Mouse (Mus musculus) layer of hippocampus, adult 2 months (tissue): ENCODE results near the gene Mtr. TPM values are rescaled to one million over a fixed set of nuclear protein-coding genes. Genes with fewer than 3 reads are reported as not detected.

Source experiments
- DNase-seq, 2 experiments: peaks; one replicate each; pipeline ENCODE4 v3.0.0; 2022; ENCODE audit warnings: low spot score in 2 of 2
- H3K27ac ChIP-seq: fragments of 200-600 bp; 2 replicates; pipeline ENCODE4 v1.8.1; 2022
- H3K4me3 ChIP-seq: fragments of 200-600 bp; 2 replicates; pipeline ENCODE4 v1.8.1; 2022; ENCODE audit warnings: mild to moderate bottlenecking
- CTCF ChIP-seq: fragments of 200-600 bp; conservative IDR thresholded peaks from 2 replicates; pipeline ENCODE4 v1.8.1; 2022; ENCODE audit warnings: antibody characterized with exemption, mild to moderate bottlenecking, moderate library complexity
- total RNA-seq, 2 experiments: library from RNA; stranded (reverse); gene quantifications; 2 replicates each; pipeline ENCODE4 v1.2.3; 2021

Mtr gene
- total RNA-seq, 2 experiments from 2014 or later: 18.2 to 20.6 TPM

DNA sequence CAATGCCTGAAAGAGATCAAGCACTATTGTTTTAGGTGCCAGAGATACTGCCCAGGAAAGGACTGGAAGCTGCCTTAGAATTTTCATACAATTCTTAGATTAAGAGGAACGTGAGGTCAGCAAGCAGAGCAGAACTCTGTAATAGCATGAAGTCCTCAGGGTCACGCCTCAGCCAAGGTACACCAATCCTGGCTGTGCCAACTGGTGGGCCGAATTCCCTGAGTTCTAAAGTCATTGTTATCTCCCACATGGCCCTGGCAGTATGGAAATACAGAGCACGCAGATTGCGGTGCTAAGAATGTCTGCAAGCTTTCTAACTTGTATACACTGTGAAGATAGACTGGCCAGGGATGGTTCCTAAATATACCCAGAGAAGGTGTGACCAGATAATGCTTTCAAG is 43.0 kb downstream of the Mtr start:
- Histone ChIP-seq H3K4me3 (no peak overlapping the region), H3K27ac (no peak overlapping the region)
- no peak for DNase-seq
- TF ChIP-seq CTCF: no peak

DNA sequence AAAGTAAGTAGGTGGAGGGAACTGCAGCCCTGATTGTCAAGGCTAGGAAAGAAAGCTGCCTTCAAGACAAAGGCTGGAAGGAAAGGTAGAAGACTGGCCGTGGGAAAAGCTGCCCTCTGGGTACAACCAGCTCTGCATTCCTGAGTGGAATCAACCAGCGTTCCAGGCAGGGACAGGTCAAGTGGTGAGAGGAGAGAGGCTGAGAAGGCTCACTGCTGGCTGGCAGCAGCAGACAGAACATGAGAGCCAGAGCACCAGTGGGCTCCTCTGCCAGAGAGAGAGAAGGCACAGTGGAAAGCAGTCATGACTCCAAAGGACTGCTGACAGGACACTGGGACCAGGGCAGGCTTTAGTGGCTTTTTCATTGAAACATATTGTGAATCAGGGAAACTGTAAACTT is 46.9 kb downstream of the Mtr start:
- Histone ChIP-seq H3K27ac (no peak overlapping the region), H3K4me3 (no peak overlapping the region)
- no peak for DNase-seq
- TF ChIP-seq CTCF: no peak

DNA sequence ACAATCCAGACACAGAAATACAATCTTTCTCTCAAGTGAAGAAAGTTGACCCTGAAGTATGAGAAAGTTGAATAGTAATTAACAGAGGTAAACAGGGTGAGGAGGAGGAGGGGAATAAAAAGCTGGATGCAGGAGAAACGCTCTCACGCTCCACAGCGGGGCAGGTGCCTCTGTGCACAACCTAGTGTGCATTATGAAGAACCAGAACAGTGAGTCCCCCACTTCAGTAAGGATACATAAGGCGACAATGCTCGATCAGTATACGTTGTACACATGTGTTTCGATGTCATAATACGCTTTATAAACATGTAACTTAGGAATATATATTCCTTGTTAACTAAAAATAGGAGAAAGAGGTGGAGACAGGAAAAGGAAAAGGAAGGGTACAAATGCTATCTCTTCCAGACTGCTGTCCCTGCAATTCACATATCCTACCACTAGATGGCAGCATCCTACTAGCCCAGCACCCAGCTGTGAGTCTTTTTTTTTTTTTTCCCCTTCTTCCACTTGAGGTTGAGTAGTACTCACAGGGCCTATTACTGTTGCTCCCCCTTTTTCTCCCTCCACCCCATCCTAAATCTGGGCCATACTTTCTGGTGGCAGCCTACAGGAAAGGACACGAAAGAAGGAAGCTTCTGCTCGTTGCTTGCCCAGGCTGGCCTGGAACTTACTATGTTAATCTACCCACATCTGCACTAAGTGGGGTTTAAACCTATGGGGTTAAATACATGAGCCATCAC is 47.7 kb downstream of the Mtr start:
- Histone ChIP-seq H3K4me3 (no peak overlapping the region), H3K27ac (no peak overlapping the region)
- peak; percentile 99 for TF ChIP-seq CTCF
- DNase-seq: peak; percentile 26 to 60

DNA sequence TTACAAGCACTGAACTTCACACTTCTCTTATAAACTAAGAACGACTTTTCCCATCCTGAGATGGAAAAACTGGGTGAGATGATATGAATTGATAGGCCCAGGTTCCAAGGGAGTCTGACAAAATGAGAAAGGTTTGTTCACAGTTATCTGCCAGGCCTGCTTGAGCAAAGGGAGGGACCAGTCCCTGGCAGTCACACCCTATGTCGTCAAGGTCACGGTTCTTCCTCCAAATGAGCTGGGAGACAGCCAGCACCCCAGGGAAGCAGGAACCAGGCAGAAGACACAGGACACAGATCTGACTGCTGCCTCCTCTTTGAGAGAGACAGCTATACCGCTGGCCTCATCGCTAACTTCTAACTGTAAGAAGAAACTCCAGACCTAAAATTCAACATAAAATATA is 57.5 kb downstream of the Mtr start:
- H3K27ac ChIP-seq: no peak overlapping the region
- DNase-seq: no peak
- no peak overlapping the region for H3K4me3 ChIP-seq
- no peak for TF ChIP-seq CTCF

DNA sequence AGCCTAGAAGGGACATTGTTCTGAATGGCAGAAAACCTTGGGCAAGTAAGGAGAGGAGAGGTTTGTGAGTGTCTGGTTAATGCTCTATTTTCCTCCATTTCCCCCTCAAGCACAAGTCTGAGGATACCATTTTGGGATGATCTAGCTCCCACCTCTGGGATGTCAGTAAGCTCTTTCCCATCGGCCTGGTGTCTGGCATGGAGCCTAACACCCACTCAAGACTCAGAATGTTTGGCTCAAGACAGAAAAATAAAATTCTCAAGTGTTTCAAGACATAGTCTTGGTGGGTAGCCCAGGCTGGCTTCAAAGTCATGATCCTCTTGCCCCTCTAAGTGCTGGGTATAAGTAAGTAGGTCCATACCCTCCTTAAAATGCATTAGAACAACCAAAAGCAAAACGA is 59.4 kb downstream of the Mtr start:
- no peak for TF ChIP-seq CTCF
- DNase-seq: no peak
- Histone ChIP-seq H3K27ac (no peak overlapping the region), H3K4me3 (no peak overlapping the region)

DNA sequence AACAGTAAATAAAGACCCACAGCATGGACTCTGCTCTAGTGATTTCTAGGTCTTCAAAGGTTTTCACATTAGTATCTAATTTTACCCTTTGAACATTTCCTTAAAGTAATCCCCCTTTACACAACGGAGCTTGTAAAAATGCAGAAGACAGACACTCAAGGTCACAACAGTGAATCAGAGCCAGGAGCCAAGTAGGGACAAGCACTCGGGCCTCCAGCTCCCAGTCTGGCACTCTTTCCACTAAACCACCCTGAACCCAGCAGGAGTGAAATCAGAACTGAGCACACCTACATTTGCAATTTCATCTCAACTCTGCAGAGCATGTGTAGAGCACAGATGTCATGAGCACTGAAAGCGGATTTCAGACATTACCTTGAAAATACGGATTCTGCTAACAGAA is 61.1 kb downstream of the Mtr start:
- no peak for TF ChIP-seq CTCF
- DNase-seq: no peak
- Histone ChIP-seq H3K27ac (no peak overlapping the region), H3K4me3 (no peak overlapping the region)

DNA sequence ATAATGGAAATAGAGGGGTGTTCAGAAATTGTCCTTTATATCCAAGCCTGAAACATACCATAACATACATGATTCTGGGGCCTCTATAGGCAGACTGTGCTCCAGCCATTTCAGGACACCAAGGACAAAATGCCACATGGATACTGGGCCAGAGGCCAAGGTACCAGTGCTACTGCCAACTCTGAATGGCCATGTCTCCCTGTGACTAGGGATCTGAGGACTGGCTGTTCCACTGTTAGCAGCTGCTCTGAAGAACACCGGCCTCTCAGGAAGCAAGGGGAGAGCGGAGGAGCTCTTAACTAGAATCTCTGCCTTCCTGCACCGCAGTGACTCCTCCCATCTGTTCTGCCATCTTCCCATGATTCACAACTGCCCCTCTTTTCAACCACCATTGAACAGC is 61.9 kb downstream of the Mtr start:
- DNase-seq: no peak
- no peak for TF ChIP-seq CTCF
- Histone ChIP-seq H3K4me3 (no peak overlapping the region), H3K27ac (no peak overlapping the region)

DNA sequence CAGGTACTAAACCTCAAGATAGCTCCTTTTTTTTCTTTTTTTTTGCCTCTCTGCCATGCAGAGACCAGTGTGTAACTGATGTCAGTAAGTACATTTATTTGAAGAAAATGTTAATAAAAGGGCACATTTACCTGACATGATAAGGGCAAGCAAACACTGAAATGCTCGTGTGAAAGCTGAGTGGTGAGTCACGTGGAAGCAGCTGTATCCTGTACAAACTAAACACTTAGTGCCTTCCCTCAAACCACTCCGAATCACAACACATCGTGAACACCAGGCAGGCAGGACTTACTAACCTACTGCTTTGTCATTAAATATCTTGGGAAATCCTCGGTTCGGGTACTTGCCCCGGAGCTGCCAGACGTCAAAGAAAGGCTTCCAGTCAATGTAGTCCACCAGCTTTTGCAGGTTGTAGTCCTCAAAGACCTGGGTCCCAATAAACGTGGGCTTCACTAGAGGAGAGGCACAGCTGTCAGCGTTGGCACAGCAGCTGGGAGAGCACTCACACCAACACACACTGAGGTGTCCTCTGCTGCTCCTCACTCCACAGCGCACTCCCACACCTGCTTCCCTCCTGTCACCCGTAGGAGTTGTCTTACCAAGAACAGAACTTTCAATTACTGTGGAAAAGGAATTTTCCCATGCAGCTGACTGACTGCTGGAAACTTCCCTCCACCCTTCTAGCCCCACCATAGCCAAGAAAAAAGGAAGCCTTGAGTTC is 62.8 kb downstream of the Mtr start:
- Histone ChIP-seq H3K27ac (no peak overlapping the region), H3K4me3 (no peak overlapping the region)
- TF ChIP-seq CTCF: no peak
- no peak for DNase-seq

DNA sequence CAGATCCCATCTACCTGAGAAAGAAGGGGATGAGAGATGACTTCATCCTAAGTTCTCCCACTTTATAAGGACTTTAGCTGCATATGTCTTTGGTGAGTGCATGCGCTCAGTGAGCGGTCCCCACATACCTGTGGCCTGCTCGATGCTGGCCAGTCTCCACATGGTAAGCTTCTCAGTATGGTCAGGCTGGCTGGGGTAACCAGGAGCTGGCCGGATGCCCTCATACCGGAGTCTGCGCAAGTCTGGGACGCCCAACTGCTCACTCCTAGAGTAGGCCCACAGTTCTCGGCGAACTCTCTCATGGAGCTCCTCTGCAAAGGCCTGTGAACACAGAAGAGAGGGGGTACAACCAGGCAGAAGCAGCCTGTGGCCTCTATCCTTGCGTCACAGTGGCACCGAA is 68.7 kb downstream of the Mtr start:
- TF ChIP-seq CTCF: no peak
- DNase-seq: no peak
- no peak overlapping the region for H3K4me3 ChIP-seq
- H3K27ac ChIP-seq: no peak overlapping the region

DNA sequence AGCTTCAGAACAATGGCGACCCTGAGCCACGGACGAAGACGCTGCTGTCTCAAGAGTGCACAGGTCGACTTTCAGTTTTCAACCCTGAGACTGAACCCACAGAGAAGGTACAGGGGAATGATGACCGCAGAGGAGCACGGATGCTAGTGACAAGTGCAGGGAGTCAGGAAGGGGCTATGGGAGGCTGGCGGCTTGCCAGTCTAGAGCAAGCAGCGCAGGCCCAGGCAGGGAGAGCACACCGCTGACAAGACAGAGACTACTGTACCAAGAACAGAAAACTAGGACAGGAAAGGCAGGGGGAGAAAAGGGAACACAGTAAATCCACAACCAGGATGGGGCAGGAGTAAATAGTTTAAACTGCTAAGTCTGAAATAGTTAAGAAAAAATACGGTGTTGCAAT is 69.1 kb downstream of the Mtr start:
- Histone ChIP-seq H3K4me3 (no peak overlapping the region), H3K27ac (no peak overlapping the region)
- no peak for TF ChIP-seq CTCF
- DNase-seq: no peak

DNA sequence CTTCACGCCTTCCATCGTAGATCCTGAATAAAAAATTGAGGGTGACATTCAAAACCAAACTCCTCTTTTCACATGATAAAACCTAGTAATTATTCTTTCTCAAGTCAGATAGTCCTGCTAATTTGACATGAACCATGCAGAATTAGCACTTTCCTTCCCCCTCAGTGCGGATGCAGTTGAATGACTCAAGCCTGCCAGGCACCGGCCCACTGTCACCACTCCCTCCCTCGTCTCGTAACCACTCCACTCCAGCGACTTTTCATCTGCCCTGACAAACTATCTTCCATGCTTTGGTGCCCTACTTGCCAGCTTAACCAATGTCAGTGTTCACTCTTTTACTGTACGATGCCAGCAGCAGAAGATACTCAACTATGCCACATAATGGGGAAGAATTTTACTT is 78.4 kb downstream of the Mtr start:
- H3K4me3 ChIP-seq: no peak overlapping the region
- no peak overlapping the region for H3K27ac ChIP-seq
- DNase-seq: no peak
- no peak for TF ChIP-seq CTCF

DNA sequence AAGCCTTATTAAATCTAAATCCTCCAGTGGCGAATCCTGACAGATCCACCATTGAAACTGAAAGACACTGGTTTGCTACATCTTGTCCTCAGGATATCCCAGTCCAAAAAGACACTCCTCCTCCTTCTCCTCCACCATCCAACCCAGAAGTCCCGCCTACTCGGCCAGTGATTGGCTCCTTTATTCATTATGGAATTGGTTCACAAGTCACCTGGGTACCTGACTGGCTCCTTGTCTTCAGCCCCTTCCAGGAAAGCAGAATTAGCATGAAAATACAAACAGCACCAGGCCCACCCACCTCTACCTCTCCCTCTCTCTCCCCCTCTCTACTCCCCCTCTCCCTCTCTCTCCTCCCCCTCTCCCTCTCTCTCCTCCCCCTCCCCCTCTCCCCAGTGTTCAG is 81.2 kb downstream of the Mtr start:
- DNase-seq: no peak

DNA sequence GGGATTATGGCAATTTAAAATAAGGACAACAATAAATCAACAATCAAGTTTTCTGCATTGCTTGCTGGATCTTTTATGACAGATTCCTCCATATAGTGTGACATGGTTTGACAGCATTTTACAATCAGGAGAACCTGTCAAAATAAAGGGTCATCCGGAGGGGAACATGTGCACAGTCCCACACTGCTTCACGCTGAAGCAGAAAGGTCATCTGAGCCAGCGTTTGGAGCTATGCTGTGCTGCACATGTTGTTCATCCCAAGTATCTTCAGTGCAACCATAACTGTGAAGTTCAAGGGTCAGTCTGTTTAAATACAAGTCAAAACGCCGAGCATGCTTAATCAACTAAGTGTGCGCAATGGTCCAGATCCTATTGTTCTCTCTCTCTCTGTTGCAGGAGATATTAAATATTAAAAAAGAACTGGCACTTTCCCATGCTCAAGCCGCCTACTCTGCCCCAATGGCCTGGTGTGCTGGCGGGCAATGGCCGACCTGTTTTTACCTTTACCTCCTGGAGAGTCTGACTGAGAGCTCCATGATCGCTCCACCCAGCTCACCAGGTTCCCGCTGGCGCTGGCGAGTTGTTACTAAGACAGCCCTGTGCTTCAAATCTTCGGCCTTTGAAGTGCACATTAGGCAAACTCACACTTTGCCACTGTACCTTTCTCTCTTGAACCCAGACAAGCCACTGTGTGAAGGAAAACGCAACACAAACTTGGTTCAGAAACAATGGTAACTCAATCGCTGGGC is 81.8 kb downstream of the Mtr start:
- Histone ChIP-seq H3K27ac (no peak overlapping the region), H3K4me3 (no peak overlapping the region)
- no peak for TF ChIP-seq CTCF
- DNase-seq: no peak

More for the DNA sequence above, 81.2 kb downstream of the Mtr start:
- H3K4me3 ChIP-seq: no peak overlapping the region
- TF ChIP-seq CTCF: no peak
- H3K27ac ChIP-seq: no peak overlapping the region

DNA sequence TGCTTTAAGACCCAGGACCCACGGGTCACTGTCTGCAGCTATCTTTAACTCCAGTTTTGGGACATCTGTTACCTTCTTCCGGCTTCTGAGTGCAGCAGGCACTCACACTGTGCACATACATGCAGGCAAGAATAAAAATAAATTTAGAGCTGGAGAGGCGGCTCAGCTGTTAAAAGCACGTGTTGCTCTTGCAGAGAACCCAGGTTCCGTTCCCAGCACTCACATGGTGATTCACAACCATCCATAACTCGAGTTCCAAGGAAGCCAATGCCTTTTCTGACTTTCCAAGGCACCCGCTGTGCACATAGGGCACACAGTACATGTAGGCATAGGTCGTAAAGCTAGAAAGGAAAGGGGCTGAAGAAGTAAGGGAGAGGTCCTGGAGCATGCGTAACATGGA is 90.6 kb downstream of the Mtr start:
- peak overlapping the region; percentile 78 for H3K27ac ChIP-seq
- DNase-seq: no peak
- H3K4me3 ChIP-seq: no peak overlapping the region
- no peak for TF ChIP-seq CTCF
